Mouse (Mus musculus) intestine, embryonic 16.5 days (tissue): ENCODE measurements around the gene Uggt1. TPM values are rescaled to one million over a fixed set of nuclear protein-coding genes. Genes with fewer than 3 reads are reported as not detected.

Experiments
- ATAC-seq: fragments of 200-750 bp; cut with Nextera tagmentation; 2 replicates; pipeline ENCODE4 v1.8.0; 2017; ENCODE audit warnings: moderate TSS enrichment, moderate library complexity
- H3K27ac ChIP-seq: fragments of 300-500 bp; sonication (generic); 2 replicates; pipeline ENCODE4 v1.5.1; 2014; ENCODE audit warnings: mild to moderate bottlenecking, low read length
- H3K27me3 ChIP-seq: fragments of 300-500 bp; sonication (generic); replicated peaks from 2 replicates; pipeline ENCODE4 v1.6.1; 2014; ENCODE audit warnings: low read length, control low read depth, mixed read lengths; ENCODE audit not compliant: control insufficient read depth, insufficient read depth
- H3K36me3 ChIP-seq: fragments of 300-500 bp; sonication (generic); 2 replicates; pipeline ENCODE4 v1.6.1; 2014; ENCODE audit warnings: low read length, control low read depth; ENCODE audit not compliant: control insufficient read depth, insufficient read depth
- H3K4me1 ChIP-seq: fragments of 300-500 bp; sonication (generic); 2 replicates; pipeline ENCODE4 v1.6.1; 2014; ENCODE audit warnings: low read length, control low read depth, mixed read lengths; ENCODE audit not compliant: control insufficient read depth, insufficient read depth
- H3K4me2 ChIP-seq: fragments of 300-500 bp; sonication (generic); 2 replicates; pipeline ENCODE4 v1.6.1; 2014; ENCODE audit warnings: low read depth, low read length, control low read depth
- H3K4me3 ChIP-seq: fragments of 300-500 bp; sonication (generic); 2 replicates; pipeline ENCODE4 v1.5.1; 2014; ENCODE audit warnings: mild to moderate bottlenecking, low read length
- H3K9ac ChIP-seq: fragments of 300-500 bp; sonication (generic); 2 replicates; pipeline ENCODE4 v1.6.1; 2014; ENCODE audit warnings: low read depth, low read length
- H3K9me3 ChIP-seq: fragments of 300-500 bp; sonication (generic); 2 replicates; pipeline ENCODE4 v1.6.1; 2016; ENCODE audit warnings: low read length, control low read depth; ENCODE audit not compliant: control insufficient read depth
- WGBS: fragments of 180-500 bp; shearing (Covaris S2); extraction: QIAGEN DNeasy Blood & Tissue Kit; methylation state at CpG from one replicate; pipeline ENCODE4 v1.1.7; 2014; 5-methylcytosine and 5-hydroxymethylcytosine counted together
- polyA plus RNA-seq: library from polyadenylated mRNA; unstranded; fragments of >200 nt; fragmentation: Nextera tagmentation; extraction: Ambion mirVana; gene quantifications from 2 replicates; pipeline ENCODE4 v1.2.1, GENCODE M21; 2015

Uggt1 gene
- polyA plus RNA-seq, 1 experiment from 2014 or later = 44.6 TPM

DNA sequence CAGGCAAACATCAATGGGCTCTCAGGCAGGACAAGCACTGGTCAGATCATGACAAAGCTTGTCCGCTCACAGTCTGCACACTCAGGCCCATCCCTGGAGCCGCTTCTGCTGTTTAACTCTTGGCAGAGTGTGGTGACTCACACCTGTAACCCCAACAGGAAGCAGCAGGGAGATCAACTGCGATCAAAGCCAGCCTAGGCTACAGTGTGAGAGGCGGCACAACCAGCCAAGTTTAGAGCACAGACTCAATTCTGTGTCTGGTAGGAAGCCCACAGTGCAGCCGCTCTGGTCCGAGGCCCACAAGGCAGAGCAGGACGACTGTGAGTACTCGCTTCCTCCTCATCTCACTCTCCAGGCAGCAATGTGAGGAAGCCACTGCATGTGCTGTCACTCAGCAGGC, 84.3 kb downstream of the Uggt1 start:
- WGBS = 85% methylated on average over 8 of the region's 8 CpGs
- H3K27ac ChIP-seq = no peak overlapping the region
- H3K4me1 ChIP-seq = no peaks in the 10 kb centered on the region
- H3K4me3 ChIP-seq = no peak overlapping the region
- H3K27me3 ChIP-seq = no peaks in the 10 kb centered on the region
- no peaks in the 10 kb centered on the region for H3K9me3 ChIP-seq
- no peak for ATAC-seq
- H3K36me3 ChIP-seq = peaks cover 19% of the 10 kb centered on the region
- no peak overlapping the region for H3K4me2 ChIP-seq
- H3K9ac ChIP-seq = no peak overlapping the region

- no peak for ATAC-seq
- H3K4me1 ChIP-seq = no peaks in the 10 kb centered on the region
- peaks cover 12% of the 10 kb centered on the region for H3K36me3 ChIP-seq
- no peak overlapping the region for H3K9ac ChIP-seq
- no peaks in the 10 kb centered on the region for H3K9me3 ChIP-seq
- no peaks in the 10 kb centered on the region for H3K27me3 ChIP-seq
- no peak overlapping the region for H3K4me2 ChIP-seq
- H3K4me3 ChIP-seq = no peak overlapping the region
- 79% methylated on average over 1 of the region's 1 CpGs for WGBS
- H3K27ac ChIP-seq = no peak overlapping the region
Observed at GRCm38 (mm10) chr1:36149411-36149810, 95.1 kb downstream of the Uggt1 start.

GRCm38 (mm10) chr1:36148809-36149208, 95.7 kb downstream of the Uggt1 start:
- no peak for ATAC-seq
- Histone ChIP-seq H3K4me2 (no peak overlapping the region), H3K9me3 (no peaks in the 10 kb centered on the region), H3K36me3 (peaks cover 13% of the 10 kb centered on the region), H3K4me1 (no peaks in the 10 kb centered on the region), H3K4me3 (no peak overlapping the region), H3K27me3 (no peaks in the 10 kb centered on the region), H3K9ac (no peak overlapping the region), H3K27ac (no peak overlapping the region)
- WGBS = 78% methylated on average over 2 of the region's 2 CpGs

DNA sequence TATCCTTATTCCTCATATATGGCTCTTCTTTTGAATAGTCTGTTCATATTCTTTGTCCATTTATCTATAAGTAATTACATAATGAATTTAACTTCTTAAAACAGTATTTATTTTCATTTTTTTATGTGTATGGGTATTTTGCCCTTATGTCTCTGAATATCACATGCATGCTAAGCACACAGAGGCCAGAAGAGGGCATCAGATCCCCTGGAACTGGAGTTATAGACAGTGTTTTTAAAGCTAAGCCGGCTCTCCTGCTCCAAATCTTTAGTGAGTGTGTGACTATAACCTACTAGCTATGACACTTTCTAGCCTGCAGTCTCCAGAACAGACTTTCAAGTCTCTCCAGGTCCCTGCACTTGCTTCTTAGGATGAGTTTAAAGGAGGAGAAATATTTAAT, 99.5 kb downstream of the Uggt1 start:
- Histone ChIP-seq H3K4me2 (no peak overlapping the region), H3K4me1 (no peaks in the 10 kb centered on the region), H3K4me3 (no peak overlapping the region), H3K36me3 (peaks cover 8% of the 10 kb centered on the region; the same call in 1 of the 2 replicates), H3K9me3 (no peaks in the 10 kb centered on the region), H3K27me3 (no peaks in the 10 kb centered on the region), H3K9ac (no peak overlapping the region), H3K27ac (no peak overlapping the region)
- no peak for ATAC-seq
- WGBS = 27% methylated on average over 1 of the region's 1 CpGs

- Histone ChIP-seq H3K27me3 (no peaks in the 10 kb centered on the region), H3K9me3 (no peaks in the 10 kb centered on the region), H3K9ac (no peak overlapping the region), H3K4me3 (no peak overlapping the region), H3K4me1 (no peaks in the 10 kb centered on the region), H3K36me3 (peaks cover 5% of the 10 kb centered on the region; the same call in 1 of the 2 replicates), H3K4me2 (no peak overlapping the region), H3K27ac (no peak overlapping the region)
- WGBS = 97% methylated on average over 15 of the region's 15 CpGs
- no peak for ATAC-seq
Observed at GRCm38 (mm10) chr1:36140311-36140710, 104.2 kb downstream of the Uggt1 start.

GRCm38 (mm10) chr1:36134584-36134983, 109.9 kb downstream of the Uggt1 start:
- Histone ChIP-seq H3K9ac (no peak overlapping the region), H3K27me3 (no peaks in the 10 kb centered on the region), H3K36me3 (no peaks in the 10 kb centered on the region), H3K4me1 (no peaks in the 10 kb centered on the region; the same call in none of the 2 replicates), H3K4me2 (no peak overlapping the region), H3K4me3 (no peak overlapping the region), H3K27ac (no peak overlapping the region), H3K9me3 (no peaks in the 10 kb centered on the region)
- 3% methylated on average over 3 of the region's 3 CpGs for WGBS
- ATAC-seq = peak; percentile 39; the same call in 1 of the 2 replicates

DNA sequence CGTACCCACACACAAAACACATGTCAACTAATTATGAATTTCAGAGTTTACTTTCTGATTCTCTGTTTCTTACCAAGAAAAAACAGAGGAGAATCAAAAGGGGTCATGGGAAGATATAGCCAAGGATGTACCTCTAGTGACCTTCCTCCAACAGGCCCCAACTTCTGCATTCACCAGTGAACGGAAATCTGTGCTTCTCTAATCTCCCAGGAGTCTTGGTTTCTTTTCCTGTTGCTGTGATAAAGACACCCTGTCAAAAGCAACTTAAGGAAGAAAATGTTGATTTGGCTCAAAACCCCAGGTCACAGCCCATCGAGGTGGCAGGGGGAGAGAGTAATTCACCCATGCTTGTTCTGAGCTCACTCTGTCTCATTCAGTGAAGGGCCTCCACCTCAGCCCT, 110.9 kb downstream of the Uggt1 start:
- 72% methylated on average over 3 of the region's 3 CpGs for WGBS
- H3K27ac ChIP-seq = no peak overlapping the region
- H3K4me1 ChIP-seq = no peaks in the 10 kb centered on the region; the same call in none of the 2 replicates
- H3K27me3 ChIP-seq = no peaks in the 10 kb centered on the region
- H3K9ac ChIP-seq = no peak overlapping the region
- no peaks in the 10 kb centered on the region for H3K9me3 ChIP-seq
- H3K4me2 ChIP-seq = no peak overlapping the region
- no peak overlapping the region for H3K4me3 ChIP-seq
- no peak for ATAC-seq
- no peaks in the 10 kb centered on the region for H3K36me3 ChIP-seq

GRCm38 (mm10) chr1:36133041-36133440, 111.5 kb downstream of the Uggt1 start:
- H3K9me3 ChIP-seq = no peaks in the 10 kb centered on the region
- H3K27me3 ChIP-seq = no peaks in the 10 kb centered on the region
- H3K4me3 ChIP-seq = no peak overlapping the region
- no peaks in the 10 kb centered on the region for H3K36me3 ChIP-seq
- WGBS = 74% methylated on average over 8 of the region's 8 CpGs
- ATAC-seq = no peak
- H3K27ac ChIP-seq = no peak overlapping the region
- H3K4me1 ChIP-seq = no peaks in the 10 kb centered on the region; the same call in none of the 2 replicates
- no peak overlapping the region for H3K9ac ChIP-seq
- no peak overlapping the region for H3K4me2 ChIP-seq

DNA sequence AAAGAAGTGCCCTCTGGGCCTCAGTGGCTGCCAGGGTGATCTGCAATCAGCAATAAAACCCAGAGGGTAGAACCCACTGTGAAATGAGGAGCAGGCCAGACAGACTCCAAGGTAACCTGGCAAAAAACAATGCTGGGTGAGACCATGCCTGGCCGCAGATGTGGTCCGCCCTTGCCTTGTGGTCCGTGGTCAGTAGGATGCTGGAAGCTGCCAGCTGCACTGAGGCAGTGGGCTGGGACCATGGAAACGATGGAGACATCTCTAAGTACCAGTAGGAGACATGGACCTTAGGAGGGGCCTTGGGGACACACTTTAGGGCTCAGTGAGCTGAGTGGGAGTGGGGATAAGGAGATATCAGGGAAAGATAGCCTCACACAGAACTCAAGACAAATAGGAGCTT, 112.3 kb downstream of the Uggt1 start:
- Histone ChIP-seq H3K9me3 (no peaks in the 10 kb centered on the region), H3K27me3 (no peaks in the 10 kb centered on the region), H3K4me1 (no peaks in the 10 kb centered on the region; the same call in none of the 2 replicates), H3K27ac (no peak overlapping the region), H3K36me3 (no peaks in the 10 kb centered on the region), H3K4me2 (no peak overlapping the region), H3K4me3 (no peak overlapping the region), H3K9ac (no peak overlapping the region)
- ATAC-seq = no peak
- 68% methylated on average over 4 of the region's 4 CpGs for WGBS

GRCm38 (mm10) chr1:36131766-36132165, 112.8 kb downstream of the Uggt1 start:
- whole genome bisulfite sequencing = 68% methylated on average over 8 of the region's 8 CpGs
- H3K27ac ChIP-seq = no peak overlapping the region
- ATAC-seq = peak; percentile 23; the same call in 1 of the 2 replicates
- no peak overlapping the region for H3K4me2 ChIP-seq
- no peaks in the 10 kb centered on the region; the same call in none of the 2 replicates for H3K4me1 ChIP-seq
- H3K9ac ChIP-seq = no peak overlapping the region
- H3K27me3 ChIP-seq = no peaks in the 10 kb centered on the region
- H3K9me3 ChIP-seq = no peaks in the 10 kb centered on the region
- no peak overlapping the region for H3K4me3 ChIP-seq
- no peaks in the 10 kb centered on the region for H3K36me3 ChIP-seq
